Mouse (Mus musculus) ES-E14 (cell line): ENCODE measurements around the gene 4921536K21Rik. TPM values are rescaled to one million over a fixed set of nuclear protein-coding genes. Genes with fewer than 3 reads are reported as not detected.

Experiments
- DNase-seq: peaks from one replicate; pipeline ENCODE4 v3.0.0-alpha.2; 2013; ENCODE audit warnings: low read depth, low spot score
- H3K27ac ChIP-seq: 2 replicates; pipeline ENCODE4 v1.5.1; 2012; ENCODE audit warnings: low read depth, mild to moderate bottlenecking, low read length, moderate library complexity, mixed read lengths; ENCODE audit not compliant: poor library complexity, insufficient read depth, severe bottlenecking
- H3K36me3 ChIP-seq: 2 replicates; pipeline ENCODE4 v1.6.1; 2012; ENCODE audit warnings: mild to moderate bottlenecking, low read length, moderate library complexity, mixed read lengths; ENCODE audit not compliant: control insufficient read depth, poor library complexity, insufficient read depth, severe bottlenecking
- H3K4me1 ChIP-seq, 2 experiments: fragments of 150-350 bp in 1 of 2; sonication (generic) in 1 of 2; 2 replicates each; pipeline ENCODE4 v1.6.1; 2012; ENCODE audit warnings: low read length in 2 of 2, mild to moderate bottlenecking in 1 of 2, mixed read lengths in 1 of 2; ENCODE audit not compliant: control insufficient read depth in 2 of 2, insufficient read depth in 2 of 2, poor library complexity in 1 of 2
- H3K4me3 ChIP-seq, 2 experiments: fragments of 150-350 bp in 1 of 2; sonication (generic) in 1 of 2; 2 replicates each; pipeline ENCODE4 v1.5.1; 2012; ENCODE audit warnings: low read length in 2 of 2, low read depth in 1 of 2, mild to moderate bottlenecking in 1 of 2, mixed read lengths in 1 of 2; ENCODE audit not compliant: insufficient read depth in 1 of 2, poor library complexity in 1 of 2, severe bottlenecking in 1 of 2
- H3K9ac ChIP-seq: 2 replicates; pipeline ENCODE4 v1.6.1; 2012; ENCODE audit warnings: low read depth, mild to moderate bottlenecking, low read length, mixed read lengths; ENCODE audit not compliant: poor library complexity, insufficient read depth, severe bottlenecking
- H3K9me3 ChIP-seq: fragments of 150-350 bp; sonication (generic); 2 replicates; pipeline ENCODE4 v1.6.1; 2012; ENCODE audit warnings: low read depth, mild to moderate bottlenecking, low read length; ENCODE audit not compliant: control insufficient read depth, insufficient read depth
- CHD2 ChIP-seq: IDR thresholded peaks from 2 replicates; pipeline ENCODE4 v1.6.1; 2014; ENCODE audit warnings: mild to moderate bottlenecking, low read depth, low read length, inconsistent platforms
- HCFC1 ChIP-seq: IDR thresholded peaks from 2 replicates; pipeline ENCODE4 v1.6.1; 2012; ENCODE audit warnings: low read length, inconsistent platforms, borderline replicate concordance; ENCODE audit not compliant: insufficient read depth
- MAFK ChIP-seq: IDR thresholded peaks from 2 replicates; pipeline ENCODE4 v1.6.1; 2014; ENCODE audit warnings: mild to moderate bottlenecking, low read depth, low read length, inconsistent platforms; ENCODE audit not compliant: insufficient read depth
- ZC3H11A ChIP-seq: IDR thresholded peaks from 2 replicates; pipeline ENCODE4 v1.6.1; 2012; ENCODE audit warnings: low read depth, mild to moderate bottlenecking, inconsistent platforms, low read length, borderline replicate concordance
- ZNF384 ChIP-seq: IDR thresholded peaks from 2 replicates; pipeline ENCODE4 v1.6.1; 2012; ENCODE audit warnings: low read depth, low read length, inconsistent platforms
- in situ Hi-C, 2 experiments: fragments of 600-800 bp; cut with MboI; formaldehyde crosslinking; loops; one replicate each; pipeline ENCODE4 v1.15.1; 2025; ENCODE audit warnings: low sequenced_read_pairs in 2 of 2, inconsistent platforms in 1 of 2; ENCODE audit not compliant: unreplicated experiment in 2 of 2
- total RNA-seq: library from RNA; depleted of rRNA; stranded (reverse); fragments of 300-350 nt; gene quantifications from 2 replicates; pipeline ENCODE4 v1.2.3, GENCODE M21; 2012

The 4921536K21Rik gene
- total RNA-seq, 1 experiment = 0.22 TPM

DNA sequence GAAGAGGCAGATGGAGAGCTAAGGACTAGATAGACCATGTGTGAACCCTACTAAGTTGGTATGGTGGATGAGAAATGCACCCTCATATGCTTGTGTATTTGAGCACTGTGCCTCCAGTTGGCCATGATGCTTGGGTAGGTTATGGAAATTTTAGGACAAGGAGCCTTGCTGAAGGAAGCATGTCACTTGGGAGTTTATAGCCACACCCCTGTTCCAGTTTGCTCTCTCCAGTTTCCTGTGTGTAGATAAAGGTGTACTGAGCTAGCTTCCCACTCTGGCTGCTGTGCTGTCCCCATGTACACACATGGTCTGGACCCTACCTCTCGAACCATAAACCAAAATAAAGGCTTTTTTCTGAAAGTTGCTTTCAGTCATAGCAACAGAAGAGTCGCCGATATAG lies 40.7 kb downstream of the 4921536K21Rik start:
- Histone ChIP-seq H3K4me1 (peaks cover 2 to 9% of the 10 kb centered on the region in 2 experiments; a peak in 1 of 4 replicates), H3K4me3 (no peak overlapping the region), H3K9ac (no peak overlapping the region), H3K36me3 (no peaks in the 10 kb centered on the region), H3K9me3 (no peaks in the 10 kb centered on the region), H3K27ac (no peak overlapping the region)
- TF ChIP-seq ZNF384 (no peak), HCFC1 (no peak), CHD2 (no peak), MAFK (no peak), ZC3H11A (no peak)
- no peak for DNase-seq
- in situ Hi-C loops = no loop called here

DNA sequence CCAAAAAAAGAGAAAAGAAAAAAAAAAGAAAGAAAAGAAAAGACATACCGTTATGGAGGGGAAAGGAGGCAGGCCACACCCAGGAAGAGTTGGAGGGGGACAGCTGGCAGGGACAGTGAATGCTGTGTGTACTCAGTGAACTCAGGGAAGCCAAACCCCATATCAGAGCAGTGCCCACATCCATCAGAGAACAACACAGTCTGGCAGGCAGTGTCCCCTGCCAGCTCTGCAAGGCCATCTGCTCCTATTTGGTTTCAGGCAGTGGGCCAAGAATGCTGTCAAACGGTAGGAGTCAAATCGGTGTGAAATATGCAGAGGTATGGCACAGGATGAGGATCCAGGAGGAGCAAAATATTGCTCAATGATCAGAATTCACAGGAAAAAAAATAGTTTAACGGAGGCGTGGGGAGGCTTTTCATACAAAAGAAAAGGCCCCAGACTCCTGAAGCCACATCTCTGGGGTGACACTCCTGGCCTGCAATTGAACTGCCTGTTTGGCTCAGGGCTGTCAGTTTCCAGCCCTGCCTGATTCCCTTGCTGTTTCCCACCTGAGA lies 41.3 kb downstream of the 4921536K21Rik start:
- Histone ChIP-seq H3K27ac (no peak overlapping the region), H3K4me3 (no peak overlapping the region), H3K36me3 (no peaks in the 10 kb centered on the region), H3K4me1 (peaks cover 2 to 10% of the 10 kb centered on the region in 2 experiments; a peak in 1 of 4 replicates), H3K9ac (no peak overlapping the region), H3K9me3 (no peaks in the 10 kb centered on the region)
- TF ChIP-seq HCFC1 = no peak
- TF ChIP-seq CHD2 = no peak
- no peak for TF ChIP-seq MAFK
- no peak for TF ChIP-seq ZNF384
- no peak for TF ChIP-seq ZC3H11A
- no peak for DNase-seq
- in situ Hi-C loops = no loop called here

DNA sequence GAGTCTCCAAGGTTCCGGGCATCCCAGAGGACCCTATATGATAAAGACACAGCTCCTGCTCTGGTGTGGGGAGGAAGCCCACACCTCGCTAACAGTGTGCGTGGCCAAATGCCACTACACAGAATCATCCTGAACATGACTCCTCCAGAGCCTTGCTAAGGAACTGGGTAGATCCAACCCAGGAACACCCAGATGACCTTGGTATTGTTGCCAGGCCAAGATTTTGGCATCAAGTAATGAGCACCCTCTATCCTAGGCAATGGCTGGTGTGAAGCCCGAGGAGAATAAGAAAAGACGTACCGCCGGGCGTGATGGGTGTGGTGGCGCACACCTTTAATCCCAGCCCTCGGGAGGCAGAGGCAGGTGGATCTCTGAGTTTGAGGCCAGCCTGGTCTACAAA lies 41.9 kb downstream of the 4921536K21Rik start:
- Histone ChIP-seq H3K4me3 (no peak overlapping the region), H3K9me3 (no peaks in the 10 kb centered on the region), H3K36me3 (no peaks in the 10 kb centered on the region), H3K27ac (no peak overlapping the region), H3K4me1 (peaks cover 2 to 12% of the 10 kb centered on the region in 2 experiments; a peak in 1 of 4 replicates), H3K9ac (no peak overlapping the region)
- no peak for DNase-seq
- TF ChIP-seq ZC3H11A = no peak
- TF ChIP-seq MAFK = no peak
- no peak for TF ChIP-seq HCFC1
- TF ChIP-seq CHD2 = no peak
- no peak for TF ChIP-seq ZNF384
- in situ Hi-C loops = no loop called here

DNA sequence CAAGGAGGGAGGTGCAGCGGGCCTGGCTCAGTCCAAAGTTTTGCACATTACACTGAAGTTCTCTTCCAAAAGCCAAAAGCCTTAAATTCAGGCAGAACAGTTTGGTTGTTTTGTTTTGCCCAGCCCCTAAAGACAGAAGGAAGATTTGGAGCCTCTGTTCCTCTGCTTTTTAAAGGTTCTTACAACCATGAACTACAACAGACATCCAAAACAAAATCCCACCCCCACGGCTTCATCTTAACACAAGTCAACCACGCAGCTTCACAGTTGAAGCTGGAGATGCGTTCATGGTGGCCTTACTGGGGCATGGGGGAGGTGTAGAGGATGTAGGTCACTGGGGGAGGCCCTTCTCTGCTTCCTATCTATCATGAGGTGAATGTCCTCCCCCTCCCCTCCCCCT lies 43.0 kb downstream of the 4921536K21Rik start:
- no peak for TF ChIP-seq HCFC1
- TF ChIP-seq ZNF384 = no peak
- TF ChIP-seq CHD2 = no peak
- no peak for TF ChIP-seq MAFK
- no peak for TF ChIP-seq ZC3H11A
- Histone ChIP-seq H3K9ac (no peak overlapping the region), H3K9me3 (no peaks in the 10 kb centered on the region), H3K27ac (no peak overlapping the region), H3K36me3 (no peaks in the 10 kb centered on the region), H3K4me3 (no peak overlapping the region), H3K4me1 (peaks cover 2 to 14% of the 10 kb centered on the region in 2 experiments; a peak in 1 of 4 replicates)
- in situ Hi-C loops = no loop called here
- no peak for DNase-seq

DNA sequence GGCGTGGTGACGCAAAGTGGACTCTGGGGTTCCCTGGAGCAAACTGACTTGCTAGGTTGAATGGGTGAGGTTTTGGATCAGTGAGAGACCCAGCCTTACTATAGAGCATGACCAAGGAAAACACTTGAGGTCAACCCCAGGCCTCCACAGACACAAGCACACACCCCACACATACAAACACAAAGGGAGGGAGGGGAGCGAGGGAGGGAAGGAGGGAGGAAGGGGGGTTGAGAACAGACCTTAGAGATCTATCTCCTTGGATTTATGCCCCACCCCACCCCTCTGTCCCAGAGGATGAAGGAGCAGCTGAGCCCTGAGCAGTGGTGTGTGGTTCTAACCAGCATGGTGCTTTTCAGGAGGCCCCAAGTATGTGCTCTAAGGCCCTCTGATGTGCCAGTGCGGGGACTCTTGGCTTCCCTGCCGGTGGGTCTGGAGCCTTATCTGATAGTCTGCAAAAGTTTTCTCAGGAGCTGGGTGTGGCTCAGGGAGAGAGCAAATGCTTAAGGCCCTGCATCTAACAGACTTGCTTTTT lies 44.1 kb downstream of the 4921536K21Rik start:
- no peak for DNase-seq
- H3K27ac ChIP-seq = no peak overlapping the region
- no peak overlapping the region for H3K9ac ChIP-seq
- in situ Hi-C loops = no loop called here
- H3K4me3 ChIP-seq = no peak overlapping the region
- no peaks in the 10 kb centered on the region for H3K9me3 ChIP-seq
- TF ChIP-seq MAFK = no peak
- TF ChIP-seq CHD2 = no peak
- no peaks in the 10 kb centered on the region for H3K36me3 ChIP-seq
- H3K4me1 ChIP-seq = peaks cover 2 to 14% of the 10 kb centered on the region in 2 experiments; a peak in 1 of 4 replicates
